Mouse (Mus musculus): ENCODE data around the gene Pdcd2.

Pdcd2 gene

GRCm38 (mm10) chr17:15498753-15499113, 28.4 kb downstream of the Pdcd2 start:
- DNase-seq (ENCODE audit: low read depth) = no peak

- DNase-seq (ENCODE audit: low read depth) = peak; percentile 73
Observed at GRCm38 (mm10) chr17:15497882-15498752, 29.0 kb downstream of the Pdcd2 start.

GRCm38 (mm10) chr17:15490542-15490941, 36.6 kb downstream of the Pdcd2 start:
- DNase-seq (ENCODE audit: low read depth) = no peak

GRCm38 (mm10) chr17:15472671-15473070, 54.4 kb downstream of the Pdcd2 start:
- no peak for DNase-seq (ENCODE audit: low read depth)
